Mouse (Mus musculus): ENCODE measurements around the gene Lzts2. TPM values are rescaled to one million over a fixed set of nuclear protein-coding genes. Genes with fewer than 3 reads are reported as not detected.
A peak's percentile ranks its signal among the peaks of the same experiment; 100 is the strongest.

Gene Lzts2
- polyA plus RNA-seq, 1 experiment from 2014 or later, result 4.6 TPM

- no peaks in the 10 kb centered on the region for H3K36me3 ChIP-seq (ENCODE audit: control insufficient read depth, insufficient read depth)
- peak overlapping the region; percentile 53 for H3K27ac ChIP-seq (ENCODE audit: low read length)
- 1% methylated on average over 22 of the region's 27 CpGs for WGBS (ENCODE audit: insufficient replicate concordance)
- peaks cover 24% of the 10 kb centered on the region for H3K4me1 ChIP-seq (ENCODE audit: control insufficient read depth, low read depth, low read length)
- no peaks in the 10 kb centered on the region for H3K9me3 ChIP-seq (replicated peaks; ENCODE audit: control insufficient read depth, low read length)
- H3K27me3 ChIP-seq (ENCODE audit: control insufficient read depth, insufficient read depth, low read depth, low read length), result no peaks in the 10 kb centered on the region; the same call in none of the 2 replicates
- peak; percentile 12; the same call in 1 of the 2 replicates for ATAC-seq (ENCODE audit: low read depth)
- peak overlapping the region; percentile 61 for H3K4me3 ChIP-seq (ENCODE audit: low read depth, low read length)
- peak overlapping the region; percentile 52 for H3K9ac ChIP-seq (ENCODE audit: low read depth, low read length)
- peak overlapping the region; percentile 89 for H3K4me2 ChIP-seq (ENCODE audit: low read depth, low read length)
Observed at GRCm38 (mm10) chr19:45017216-45017771, 3.1 kb downstream of the Lzts2 start.

GRCm38 (mm10) chr19:45017909-45018308 lies 3.7 kb downstream of the Lzts2 start:
- H3K36me3 ChIP-seq (ENCODE audit: control insufficient read depth, insufficient read depth), result no peaks in the 10 kb centered on the region
- H3K27ac ChIP-seq (ENCODE audit: low read length), result peak overlapping the region; percentile 58; the same call in 1 of the 2 replicates
- peaks cover 24% of the 10 kb centered on the region for H3K4me1 ChIP-seq (ENCODE audit: control insufficient read depth, low read depth, low read length)
- H3K9me3 ChIP-seq (replicated peaks; ENCODE audit: control insufficient read depth, low read length), result no peaks in the 10 kb centered on the region
- H3K9ac ChIP-seq (ENCODE audit: low read depth, low read length), result peak overlapping the region; percentile 55
- peak overlapping the region; percentile 61 for H3K4me3 ChIP-seq (ENCODE audit: low read depth, low read length)
- H3K27me3 ChIP-seq (ENCODE audit: control insufficient read depth, insufficient read depth, low read depth, low read length), result no peaks in the 10 kb centered on the region; the same call in none of the 2 replicates
- peak overlapping the region; percentile 89 for H3K4me2 ChIP-seq (ENCODE audit: low read depth, low read length)
- ATAC-seq (ENCODE audit: low read depth), result peak; percentile 51
- 0% methylated on average over 40 of the region's 48 CpGs for WGBS (ENCODE audit: insufficient replicate concordance)

GRCm38 (mm10) chr19:45018351-45018831 lies 4.2 kb downstream of the Lzts2 start:
- Histone ChIP-seq H3K4me1 (ENCODE audit: control insufficient read depth, low read depth, low read length) (peaks cover 24% of the 10 kb centered on the region), H3K27me3 (ENCODE audit: control insufficient read depth, insufficient read depth, low read depth, low read length) (no peaks in the 10 kb centered on the region; the same call in none of the 2 replicates), H3K9ac (ENCODE audit: low read depth, low read length) (peak overlapping the region; percentile 55), H3K4me2 (ENCODE audit: low read depth, low read length) (peak overlapping the region; percentile 89), H3K27ac (ENCODE audit: low read length) (peak overlapping the region; percentile 58; the same call in 1 of the 2 replicates), H3K9me3 (replicated peaks; ENCODE audit: control insufficient read depth, low read length) (no peaks in the 10 kb centered on the region), H3K4me3 (ENCODE audit: low read depth, low read length) (peak overlapping the region; percentile 61), H3K36me3 (ENCODE audit: control insufficient read depth, insufficient read depth) (no peaks in the 10 kb centered on the region)
- 13% methylated on average over 13 of the region's 13 CpGs for WGBS (ENCODE audit: insufficient replicate concordance)
- ATAC-seq (ENCODE audit: low read depth), result no peak

GRCm38 (mm10) chr19:45020348-45020747 lies 6.1 kb downstream of the Lzts2 start:
- no peak overlapping the region for H3K4me2 ChIP-seq (ENCODE audit: low read depth, low read length)
- WGBS (ENCODE audit: insufficient replicate concordance), result 59% methylated on average over 6 of the region's 6 CpGs
- H3K27me3 ChIP-seq (ENCODE audit: control insufficient read depth, insufficient read depth, low read depth, low read length), result no peaks in the 10 kb centered on the region; the same call in none of the 2 replicates
- peaks cover under 1% of the 10 kb centered on the region; the same call in 1 of the 2 replicates for H3K36me3 ChIP-seq (ENCODE audit: control insufficient read depth, insufficient read depth)
- peaks cover 7% of the 10 kb centered on the region for H3K4me1 ChIP-seq (ENCODE audit: control insufficient read depth, low read depth, low read length)
- no peak overlapping the region for H3K27ac ChIP-seq (ENCODE audit: low read length)
- H3K9me3 ChIP-seq (replicated peaks; ENCODE audit: control insufficient read depth, low read length), result no peaks in the 10 kb centered on the region
- no peak overlapping the region for H3K4me3 ChIP-seq (ENCODE audit: low read depth, low read length)
- H3K9ac ChIP-seq (ENCODE audit: low read depth, low read length), result no peak overlapping the region
- no peak for ATAC-seq (ENCODE audit: low read depth)

DNA sequence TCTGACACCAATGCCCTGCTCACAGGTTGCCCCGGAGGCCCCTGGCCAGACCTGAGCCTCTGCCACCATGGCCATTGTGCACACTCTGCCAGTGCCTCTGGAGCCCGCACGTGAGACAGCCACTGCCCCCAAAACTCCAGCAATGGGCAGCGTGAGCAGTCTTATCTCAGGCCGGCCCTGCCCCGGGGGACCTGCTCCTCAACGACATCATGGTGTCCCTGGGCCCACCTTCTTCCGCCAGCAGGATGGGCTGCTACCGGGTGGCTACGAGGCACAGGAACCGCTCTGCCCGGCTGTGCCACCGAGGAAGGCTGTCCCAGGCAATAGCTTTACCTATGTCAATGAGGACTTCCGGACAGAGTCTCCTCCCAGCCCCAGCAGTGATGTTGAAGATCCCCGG lies 7.1 kb downstream of the Lzts2 start:
- Histone ChIP-seq H3K27ac (ENCODE audit: low read length) (no peak overlapping the region), H3K27me3 (ENCODE audit: control insufficient read depth, insufficient read depth, low read depth, low read length) (no peaks in the 10 kb centered on the region; the same call in none of the 2 replicates), H3K4me2 (ENCODE audit: low read depth, low read length) (no peak overlapping the region), H3K9me3 (replicated peaks; ENCODE audit: control insufficient read depth, low read length) (no peaks in the 10 kb centered on the region), H3K9ac (ENCODE audit: low read depth, low read length) (no peak overlapping the region), H3K36me3 (ENCODE audit: control insufficient read depth, insufficient read depth) (peaks cover 6% of the 10 kb centered on the region; the same call in 1 of the 2 replicates), H3K4me3 (ENCODE audit: low read depth, low read length) (no peak overlapping the region), H3K4me1 (ENCODE audit: control insufficient read depth, low read depth, low read length) (peaks cover 7% of the 10 kb centered on the region)
- WGBS (ENCODE audit: insufficient replicate concordance), result 71% methylated on average over 15 of the region's 15 CpGs
- no peak for ATAC-seq (ENCODE audit: low read depth)

DNA sequence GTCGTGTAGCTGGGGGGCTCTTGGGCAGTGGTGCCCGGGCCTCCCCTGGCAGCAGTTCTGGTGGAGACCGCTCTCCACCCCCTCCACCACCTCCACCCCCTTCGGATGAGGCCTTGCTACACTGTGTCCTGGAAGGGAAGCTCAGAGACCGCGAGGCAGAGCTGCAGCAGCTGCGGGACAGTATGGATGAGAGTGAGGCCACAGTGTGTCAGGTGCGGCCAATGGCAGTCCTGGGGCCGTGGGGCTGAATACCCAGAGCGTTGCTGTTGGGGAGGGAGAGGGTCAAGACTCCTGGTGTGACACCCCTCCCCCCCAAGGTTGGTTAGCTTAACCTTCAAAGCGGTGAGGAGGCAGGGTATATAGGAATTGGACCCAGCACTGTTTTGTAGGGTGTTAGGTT lies 9.8 kb downstream of the Lzts2 start:
- Histone ChIP-seq H3K9ac (ENCODE audit: low read depth, low read length) (no peak overlapping the region), H3K4me1 (ENCODE audit: control insufficient read depth, low read depth, low read length) (no peaks in the 10 kb centered on the region), H3K27me3 (ENCODE audit: control insufficient read depth, insufficient read depth, low read depth, low read length) (no peaks in the 10 kb centered on the region), H3K4me2 (ENCODE audit: low read depth, low read length) (no peak overlapping the region), H3K36me3 (ENCODE audit: control insufficient read depth, insufficient read depth) (peaks cover 6% of the 10 kb centered on the region; the same call in 1 of the 2 replicates), H3K9me3 (replicated peaks; ENCODE audit: control insufficient read depth, low read length) (no peaks in the 10 kb centered on the region), H3K4me3 (ENCODE audit: low read depth, low read length) (no peak overlapping the region), H3K27ac (ENCODE audit: low read length) (no peak overlapping the region)
- no peak for ATAC-seq (ENCODE audit: low read depth)
- 72% methylated on average over 11 of the region's 11 CpGs for WGBS (ENCODE audit: insufficient replicate concordance)

DNA sequence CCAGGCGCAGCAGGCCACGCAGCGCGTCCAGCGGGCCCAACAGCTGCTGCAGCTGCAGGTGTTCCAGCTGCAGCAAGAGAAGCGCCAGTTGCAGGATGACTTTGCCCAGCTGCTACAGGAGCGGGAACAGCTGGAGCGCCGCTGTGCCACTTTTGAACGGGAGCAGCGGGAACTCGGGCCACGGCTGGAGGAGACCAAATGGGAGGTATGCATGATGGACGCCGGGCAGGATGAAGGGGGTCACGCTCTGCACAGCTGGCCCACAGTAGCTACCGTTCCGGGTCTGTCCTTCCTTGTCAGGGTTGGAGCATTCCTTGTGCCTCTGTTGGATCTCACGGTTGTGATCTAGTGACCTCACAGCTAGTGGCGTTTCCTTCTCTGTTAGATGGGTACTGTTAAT lies 10.6 kb downstream of the Lzts2 start:
- no peak overlapping the region for H3K4me3 ChIP-seq (ENCODE audit: low read depth, low read length)
- no peaks in the 10 kb centered on the region for H3K4me1 ChIP-seq (ENCODE audit: control insufficient read depth, low read depth, low read length)
- H3K9ac ChIP-seq (ENCODE audit: low read depth, low read length), result no peak overlapping the region
- 91% methylated on average over 20 of the region's 20 CpGs for WGBS (ENCODE audit: insufficient replicate concordance)
- H3K36me3 ChIP-seq (ENCODE audit: control insufficient read depth, insufficient read depth), result peaks cover 6% of the 10 kb centered on the region; the same call in 1 of the 2 replicates
- H3K27me3 ChIP-seq (ENCODE audit: control insufficient read depth, insufficient read depth, low read depth, low read length), result no peaks in the 10 kb centered on the region
- ATAC-seq (ENCODE audit: low read depth), result no peak
- H3K27ac ChIP-seq (ENCODE audit: low read length), result no peak overlapping the region
- no peaks in the 10 kb centered on the region for H3K9me3 ChIP-seq (replicated peaks; ENCODE audit: control insufficient read depth, low read length)
- no peak overlapping the region for H3K4me2 ChIP-seq (ENCODE audit: low read depth, low read length)

- peaks cover 6% of the 10 kb centered on the region; the same call in 1 of the 2 replicates for H3K36me3 ChIP-seq (ENCODE audit: control insufficient read depth, insufficient read depth)
Observed at GRCm38 (mm10) chr19:45025937-45026568, 11.8 kb downstream of the Lzts2 start.

More at GRCm38 (mm10) chr19:45025937-45026568, 11.8 kb downstream of the Lzts2 start:
- Histone ChIP-seq H3K4me3 (ENCODE audit: low read depth, low read length) (no peak overlapping the region), H3K27me3 (ENCODE audit: control insufficient read depth, insufficient read depth, low read depth, low read length) (no peaks in the 10 kb centered on the region), H3K27ac (ENCODE audit: low read length) (no peak overlapping the region), H3K9me3 (replicated peaks; ENCODE audit: control insufficient read depth, low read length) (no peaks in the 10 kb centered on the region), H3K4me1 (ENCODE audit: control insufficient read depth, low read depth, low read length) (peaks cover 7% of the 10 kb centered on the region), H3K9ac (ENCODE audit: low read depth, low read length) (no peak overlapping the region), H3K4me2 (ENCODE audit: low read depth, low read length) (no peak overlapping the region)
- no peak for ATAC-seq (ENCODE audit: low read depth)
- WGBS (ENCODE audit: insufficient replicate concordance), result 82% methylated on average over 37 of the region's 37 CpGs
